Mouse (Mus musculus) left cerebral cortex, adult 11 months (tissue): ENCODE measurements at regions not wholly inside any gene's neighbourhood (a gene's known extent, or its start where the extent isn't known, plus 50 kb on each side); places are given as distances from the start of the nearest gene placed in this dataset.
"Not testable (repeated sequence)": the region's sequence is repeated elsewhere in the genome, so short reads cannot be mapped to it uniquely, and the experiment has no call there.

Experiments
- DNase-seq: peaks from one replicate; pipeline ENCODE4 v3.0.0; 2022; ENCODE audit warnings: low spot score

- DNase-seq = no peak
These were observed 52.3 kb upstream of the Gpd2 start for GRCm38 (mm10) chr2:57185151-57185550.

GRCm38 (mm10) chr2:57183108-57183507 lies 54.3 kb upstream of the Gpd2 start:
- not testable (repeated sequence) for DNase-seq

- DNase-seq = peak; percentile 91
These were observed 55.5 kb upstream of the Gpd2 start for GRCm38 (mm10) chr2:57181692-57182541.

DNA sequence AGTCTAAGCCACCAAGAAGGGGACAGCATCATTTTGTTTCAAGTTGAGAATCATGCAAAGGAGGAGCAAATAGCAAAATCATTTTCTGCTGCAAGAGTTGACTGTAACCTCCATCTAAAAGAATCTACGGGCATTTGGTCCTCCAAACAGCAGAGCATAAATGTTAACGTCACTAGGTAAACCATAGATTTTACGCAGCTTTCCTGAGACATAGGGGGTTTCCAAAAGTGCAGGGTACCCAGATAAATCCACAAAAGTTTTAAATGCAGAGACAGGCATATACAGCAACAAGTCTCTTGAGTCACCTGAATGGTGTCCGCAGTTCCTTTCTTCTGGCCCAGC lies 56.1 kb upstream of the Gpd2 start:
- DNase-seq = no peak

- no peak for DNase-seq
These were observed 54.3 kb upstream of the Nr4a2 start for GRCm38 (mm10) chr2:57178056-57178455.

DNA sequence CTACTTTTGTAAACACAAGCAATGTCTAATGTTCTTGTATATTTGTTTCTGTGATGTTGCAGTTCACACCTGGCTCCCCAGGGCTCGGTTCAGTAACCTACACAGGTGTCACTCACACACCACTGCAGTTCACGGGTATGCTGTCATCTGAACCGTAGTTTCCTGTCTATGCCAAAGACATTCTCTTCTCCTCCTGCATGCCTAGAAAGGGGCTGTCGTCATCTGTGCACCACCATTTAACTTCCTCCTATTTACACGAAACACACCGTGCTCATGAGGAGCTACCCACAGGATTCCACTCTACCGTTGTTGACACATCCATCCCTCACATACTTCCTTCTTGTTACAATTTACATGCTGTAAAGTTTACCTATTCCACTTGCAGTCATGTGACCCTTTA lies 52.7 kb upstream of the Nr4a2 start:
- DNase-seq = no peak

GRCm38 (mm10) chr2:57175219-57175618 lies 51.4 kb upstream of the Nr4a2 start:
- DNase-seq = no peak
